Mouse (Mus musculus): Measurements from ENCODE around the gene Fbxo10. TPM values are rescaled to one million over a fixed set of nuclear protein-coding genes. Genes with fewer than 3 reads are reported as not detected.
A peak's percentile ranks its signal among the peaks of the same experiment; 100 is the strongest.

Fbxo10 gene
- polyA plus RNA-seq, 1 experiment from 2014 or later, result 17.9 TPM

- no peak for ATAC-seq (ENCODE audit: low FRiP score, low TSS enrichment)
- 91% methylated on average over 10 of the region's 10 CpGs for WGBS
- Histone ChIP-seq H3K9me3 (ENCODE audit: low read length) (no peaks in the 10 kb centered on the region), H3K4me2 (replicated peaks; ENCODE audit: low read depth, low read length) (no peak overlapping the region), H3K4me1 (ENCODE audit: insufficient read depth, low read length) (peaks cover 10% of the 10 kb centered on the region; the same call in 1 of the 2 replicates), H3K4me3 (ENCODE audit: low read length) (no peak overlapping the region), H3K27me3 (ENCODE audit: insufficient read depth, low read length) (no peaks in the 10 kb centered on the region), H3K27ac (ENCODE audit: low read length) (no peak overlapping the region), H3K9ac (replicated peaks; ENCODE audit: low read length) (no peak overlapping the region), H3K36me3 (ENCODE audit: insufficient read depth, low read length) (peaks cover 43% of the 10 kb centered on the region)
Observed at GRCm38 (mm10) chr4:45036048-45036447, 48.4 kb downstream of the Fbxo10 start.

GRCm38 (mm10) chr4:45034693-45035628, 49.4 kb downstream of the Fbxo10 start:
- Histone ChIP-seq H3K27ac (ENCODE audit: low read length) (peak overlapping the region; percentile 43), H3K9ac (replicated peaks; ENCODE audit: low read length) (no peak overlapping the region), H3K9me3 (ENCODE audit: low read length) (no peaks in the 10 kb centered on the region), H3K27me3 (ENCODE audit: insufficient read depth, low read length) (no peaks in the 10 kb centered on the region), H3K4me2 (replicated peaks; ENCODE audit: low read depth, low read length) (no peak overlapping the region), H3K4me3 (ENCODE audit: low read length) (no peak overlapping the region), H3K36me3 (ENCODE audit: insufficient read depth, low read length) (peaks cover 39% of the 10 kb centered on the region), H3K4me1 (ENCODE audit: insufficient read depth, low read length) (peaks cover 10% of the 10 kb centered on the region; the same call in 1 of the 2 replicates)
- WGBS, result 66% methylated on average over 16 of the region's 16 CpGs
- ATAC-seq (ENCODE audit: low FRiP score, low TSS enrichment), result peak; percentile 61; the same call in 1 of the 2 replicates

DNA sequence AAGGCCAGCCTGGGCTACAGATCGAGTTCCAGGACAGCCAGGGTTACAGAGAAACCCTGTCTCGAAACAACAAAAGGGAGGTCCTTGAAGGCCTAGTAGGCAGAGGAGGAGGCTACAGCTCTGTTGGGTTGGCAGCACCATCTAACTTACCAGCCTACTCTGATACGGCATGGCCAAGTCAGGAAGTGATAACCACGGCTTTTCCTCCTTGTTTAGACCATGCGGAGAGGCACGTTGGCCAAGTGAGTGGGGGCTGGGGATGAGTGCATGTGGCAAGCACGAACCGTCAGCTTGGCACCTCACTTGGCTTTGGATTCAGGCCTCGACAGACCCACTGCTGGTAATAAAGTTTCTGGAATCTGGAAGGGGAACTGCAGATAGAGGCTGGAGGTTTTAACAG, 51.8 kb downstream of the Fbxo10 start:
- Histone ChIP-seq H3K4me3 (ENCODE audit: low read length) (no peak overlapping the region), H3K27me3 (ENCODE audit: insufficient read depth, low read length) (no peaks in the 10 kb centered on the region), H3K27ac (ENCODE audit: low read length) (no peak overlapping the region), H3K9me3 (ENCODE audit: low read length) (no peaks in the 10 kb centered on the region), H3K4me2 (replicated peaks; ENCODE audit: low read depth, low read length) (no peak overlapping the region), H3K36me3 (ENCODE audit: insufficient read depth, low read length) (peaks cover 47% of the 10 kb centered on the region), H3K4me1 (ENCODE audit: insufficient read depth, low read length) (peaks cover 10% of the 10 kb centered on the region; the same call in 1 of the 2 replicates), H3K9ac (replicated peaks; ENCODE audit: low read length) (no peak overlapping the region)
- WGBS, result 90% methylated on average over 9 of the region's 9 CpGs
- ATAC-seq (ENCODE audit: low FRiP score, low TSS enrichment), result no peak

GRCm38 (mm10) chr4:45026459-45026858, 57.9 kb downstream of the Fbxo10 start:
- Histone ChIP-seq H3K4me3 (ENCODE audit: low read length) (no peak overlapping the region), H3K27me3 (ENCODE audit: insufficient read depth, low read length) (no peaks in the 10 kb centered on the region), H3K4me2 (replicated peaks; ENCODE audit: low read depth, low read length) (no peak overlapping the region), H3K36me3 (ENCODE audit: insufficient read depth, low read length) (peaks cover 37% of the 10 kb centered on the region), H3K27ac (ENCODE audit: low read length) (no peak overlapping the region), H3K9me3 (ENCODE audit: low read length) (no peaks in the 10 kb centered on the region), H3K4me1 (ENCODE audit: insufficient read depth, low read length) (no peaks in the 10 kb centered on the region), H3K9ac (replicated peaks; ENCODE audit: low read length) (no peak overlapping the region)
- WGBS, result 89% methylated on average over 4 of the region's 4 CpGs
- ATAC-seq (ENCODE audit: low FRiP score, low TSS enrichment), result no peak

DNA sequence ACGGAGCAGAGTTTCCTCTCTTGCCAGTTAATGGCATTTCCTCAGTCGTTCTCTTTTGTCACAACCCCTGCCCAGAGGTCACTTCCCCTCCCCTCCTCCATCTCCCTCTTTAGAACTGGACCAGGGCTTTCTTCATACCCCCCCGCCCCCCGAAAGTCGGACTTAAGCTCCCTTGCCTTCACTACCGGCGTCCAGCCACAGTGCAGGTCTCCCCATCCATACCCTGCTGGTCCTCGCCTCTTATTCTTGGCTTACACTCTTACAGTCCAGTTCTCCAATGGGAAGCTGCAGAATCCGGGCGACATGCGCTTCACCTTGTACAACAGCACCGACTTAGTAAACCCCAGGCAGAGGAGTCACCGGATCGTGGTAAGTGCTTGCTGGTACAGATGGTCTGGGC, 65.4 kb downstream of the Fbxo10 start:
- Histone ChIP-seq H3K27me3 (ENCODE audit: insufficient read depth, low read length) (no peaks in the 10 kb centered on the region), H3K4me2 (replicated peaks; ENCODE audit: low read depth, low read length) (peak overlapping the region; percentile 94), H3K27ac (ENCODE audit: low read length) (no peak overlapping the region), H3K4me1 (ENCODE audit: insufficient read depth, low read length) (peaks cover 13% of the 10 kb centered on the region), H3K9ac (replicated peaks; ENCODE audit: low read length) (peak overlapping the region; percentile 67), H3K4me3 (ENCODE audit: low read length) (peak overlapping the region; percentile 67), H3K36me3 (ENCODE audit: insufficient read depth, low read length) (peaks cover 9% of the 10 kb centered on the region; the same call in 1 of the 2 replicates), H3K9me3 (ENCODE audit: low read length) (no peaks in the 10 kb centered on the region)
- under 1% methylated on average over 14 of the region's 14 CpGs for WGBS
- ATAC-seq (ENCODE audit: low FRiP score, low TSS enrichment), result peak; percentile 21; the same call in 1 of the 2 replicates

DNA sequence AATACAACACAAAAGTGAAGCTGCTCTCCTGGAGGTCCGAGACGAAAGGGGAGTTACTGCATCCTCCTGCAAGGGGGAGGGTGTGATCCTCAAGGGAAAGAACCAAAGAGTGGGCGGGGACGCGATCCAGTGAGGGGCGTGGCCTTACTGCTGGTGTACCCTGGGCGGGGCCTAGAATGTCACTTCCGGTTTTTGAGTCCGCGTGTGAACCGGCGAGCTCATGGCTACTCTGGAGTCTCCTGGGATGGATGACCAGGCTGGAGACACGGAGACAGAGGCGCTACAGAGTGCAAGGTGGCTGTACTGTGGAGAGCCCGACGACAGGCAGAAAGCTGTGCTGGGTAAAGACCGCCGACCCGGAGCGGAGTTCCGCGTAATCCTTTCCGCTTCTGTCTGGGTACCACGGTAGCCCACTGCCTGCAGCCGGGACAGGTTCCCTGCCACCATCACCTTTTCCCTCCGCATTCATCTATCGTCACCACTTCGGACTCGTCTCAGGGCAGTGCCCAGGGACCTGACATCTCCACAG, 65.9 kb downstream of the Fbxo10 start, which contains the start of gene Polr1e:
Gene Polr1e, plus strand, starts transcription at position 132 of the 529 bp plus-strand sequence.
- H3K4me3 ChIP-seq (ENCODE audit: low read length), result peak within 1 kb of the TSS; percentile 67
- H3K4me2 ChIP-seq (replicated peaks; ENCODE audit: low read depth, low read length), result peak within 1 kb of the TSS; percentile 94
- peak; percentile 92 for ATAC-seq (ENCODE audit: low FRiP score, low TSS enrichment)
- no peaks in the 10 kb centered on the region for H3K9me3 ChIP-seq (ENCODE audit: low read length)
- H3K27ac ChIP-seq (ENCODE audit: low read length), result no peak within 1 kb of the TSS
- H3K36me3 ChIP-seq (ENCODE audit: insufficient read depth, low read length), result 0 out of 2 replicates have a peak, but pooled peaks cover 4% of the 10 kb centered on the region
- under 1% methylated on average over 29 of the region's 29 CpGs for WGBS
- H3K4me1 ChIP-seq (ENCODE audit: insufficient read depth, low read length), result peaks cover 18% of the 10 kb centered on the region
- H3K27me3 ChIP-seq (ENCODE audit: insufficient read depth, low read length), result no peaks in the 10 kb centered on the region
- peak within 1 kb of the TSS; percentile 67 for H3K9ac ChIP-seq (replicated peaks; ENCODE audit: low read length)

- no peak overlapping the region for H3K4me2 ChIP-seq (replicated peaks; ENCODE audit: low read depth, low read length)
- no peak for ATAC-seq (ENCODE audit: low FRiP score, low TSS enrichment)
- no peaks in the 10 kb centered on the region for H3K9me3 ChIP-seq (ENCODE audit: low read length)
- no peaks in the 10 kb centered on the region for H3K27me3 ChIP-seq (ENCODE audit: insufficient read depth, low read length)
- H3K27ac ChIP-seq (ENCODE audit: low read length), result no peak overlapping the region
- peaks cover 27% of the 10 kb centered on the region for H3K4me1 ChIP-seq (ENCODE audit: insufficient read depth, low read length)
- no peak overlapping the region for H3K4me3 ChIP-seq (ENCODE audit: low read length)
- 7% methylated on average over 3 of the region's 3 CpGs for WGBS
- no peaks in the 10 kb centered on the region for H3K36me3 ChIP-seq (ENCODE audit: insufficient read depth, low read length)
- no peak overlapping the region for H3K9ac ChIP-seq (replicated peaks; ENCODE audit: low read length)
Observed at GRCm38 (mm10) chr4:45015615-45016014, 68.8 kb downstream of the Fbxo10 start.

DNA sequence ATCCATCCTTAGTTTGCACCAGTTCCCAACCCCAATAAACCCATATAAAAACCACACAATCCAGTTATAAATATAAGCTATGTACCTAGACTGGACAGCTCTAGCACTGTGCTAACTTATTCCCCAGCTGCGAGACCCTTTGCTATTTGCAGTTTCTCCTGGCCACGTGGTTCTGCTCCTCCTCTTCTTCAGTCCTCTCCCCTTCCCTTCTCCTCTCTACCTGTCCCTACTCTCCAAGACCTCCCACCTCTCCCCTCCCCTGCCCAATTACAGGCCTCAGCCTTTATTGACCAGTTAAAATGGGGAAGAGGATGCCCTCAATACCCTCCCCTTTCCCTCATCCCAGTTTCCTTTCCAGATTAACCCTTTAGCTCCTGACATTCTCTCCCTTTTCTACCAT, 70.9 kb downstream of the Fbxo10 start:
- H3K4me3 ChIP-seq (ENCODE audit: low read length), result peak overlapping the region; percentile 57
- peak overlapping the region; percentile 71 for H3K9ac ChIP-seq (replicated peaks; ENCODE audit: low read length)
- no peak for ATAC-seq (ENCODE audit: low FRiP score, low TSS enrichment)
- no peaks in the 10 kb centered on the region for H3K9me3 ChIP-seq (ENCODE audit: low read length)
- H3K27me3 ChIP-seq (ENCODE audit: insufficient read depth, low read length), result no peaks in the 10 kb centered on the region
- WGBS, result 0% methylated on average over 2 of the region's 2 CpGs
- H3K4me1 ChIP-seq (ENCODE audit: insufficient read depth, low read length), result peaks cover 24% of the 10 kb centered on the region
- H3K36me3 ChIP-seq (ENCODE audit: insufficient read depth, low read length), result no peaks in the 10 kb centered on the region
- H3K27ac ChIP-seq (ENCODE audit: low read length), result peak overlapping the region; percentile 59; the same call in 1 of the 2 replicates
- peak overlapping the region; percentile 85 for H3K4me2 ChIP-seq (replicated peaks; ENCODE audit: low read depth, low read length)

DNA sequence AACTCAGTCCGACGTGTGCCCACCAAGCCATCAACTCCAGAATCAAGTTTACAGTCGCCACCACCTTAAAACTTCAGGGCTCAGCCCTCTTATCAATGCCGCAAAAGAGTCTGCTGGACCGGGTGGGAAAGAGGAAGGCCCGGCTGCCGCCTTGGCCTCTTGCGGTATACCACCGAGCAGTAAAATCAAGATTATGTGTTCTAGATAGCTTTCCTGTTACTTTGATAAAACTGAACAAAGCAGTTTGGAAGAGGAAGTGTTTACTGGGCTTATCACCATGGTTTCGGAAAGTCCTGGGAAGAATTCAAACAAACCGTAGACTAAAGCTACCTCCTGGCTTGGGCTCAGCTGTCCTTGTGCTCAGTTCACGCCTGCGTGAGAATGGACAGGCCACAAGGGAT, 71.4 kb downstream of the Fbxo10 start:
- Histone ChIP-seq H3K27ac (ENCODE audit: low read length) (peak overlapping the region; percentile 59), H3K4me2 (replicated peaks; ENCODE audit: low read depth, low read length) (peak overlapping the region; percentile 85), H3K4me1 (ENCODE audit: insufficient read depth, low read length) (peaks cover 24% of the 10 kb centered on the region), H3K9me3 (ENCODE audit: low read length) (no peaks in the 10 kb centered on the region), H3K27me3 (ENCODE audit: insufficient read depth, low read length) (no peaks in the 10 kb centered on the region), H3K36me3 (ENCODE audit: insufficient read depth, low read length) (no peaks in the 10 kb centered on the region), H3K9ac (replicated peaks; ENCODE audit: low read length) (peak overlapping the region; percentile 71), H3K4me3 (ENCODE audit: low read length) (peak overlapping the region; percentile 57)
- WGBS, result 3% methylated on average over 13 of the region's 13 CpGs
- ATAC-seq (ENCODE audit: low FRiP score, low TSS enrichment), result no peak
